Mouse (Mus musculus) heart, postnatal 0 days (tissue): ENCODE data around the gene Gm11032.

ENCODE experiments used
- CTCF ChIP-seq: IDR thresholded peaks from 2 replicates; pipeline ENCODE4 v1.5.1; 2016; ENCODE audit warnings: antibody characterized with exemption, control low read depth, low read depth
- EP300 ChIP-seq: IDR thresholded peaks from 2 replicates; pipeline ENCODE4 v1.6.1; 2016; ENCODE audit warnings: antibody characterized with exemption, low read depth

GRCm38 (mm10) chr11:4577079-4577478, 42.8 kb upstream of the Gm11032 start:
- TF ChIP-seq EP300 (no peak), CTCF (no peak)
